Mouse (Mus musculus) lung, embryonic 14.5 days (tissue): ENCODE measurements around the gene Lrrc30. TPM values are rescaled to one million over a fixed set of nuclear protein-coding genes. Genes with fewer than 3 reads are reported as not detected.

ENCODE experiments used
- ATAC-seq: fragments of 200-750 bp; cut with Nextera tagmentation; 2 replicates; pipeline ENCODE4 v1.8.0; 2017; ENCODE audit warnings: mild to moderate bottlenecking, moderate TSS enrichment, moderate library complexity; ENCODE audit not compliant: insufficient read depth
- DNase-seq: peaks from one replicate; pipeline ENCODE4 v3.0.0-alpha.2; 2015
- H3K27ac ChIP-seq: fragments of 300-500 bp; sonication (generic); 2 replicates; pipeline ENCODE4 v1.5.1; 2014; ENCODE audit warnings: low read depth, mild to moderate bottlenecking, moderate library complexity
- H3K27me3 ChIP-seq: fragments of 300-500 bp; sonication (generic); 2 replicates; pipeline ENCODE4 v1.6.1; 2014; ENCODE audit warnings: low read length, control low read depth; ENCODE audit not compliant: insufficient read depth
- H3K36me3 ChIP-seq: fragments of 300-500 bp; sonication (generic); 2 replicates; pipeline ENCODE4 v1.6.1; 2014; ENCODE audit warnings: control low read depth; ENCODE audit not compliant: insufficient read depth
- H3K4me1 ChIP-seq: fragments of 300-500 bp; sonication (generic); 2 replicates; pipeline ENCODE4 v1.6.1; 2014; ENCODE audit warnings: antibody characterized with exemption, control low read depth; ENCODE audit not compliant: insufficient read depth
- H3K4me2 ChIP-seq: fragments of 300-500 bp; sonication (generic); 2 replicates; pipeline ENCODE4 v1.6.1; 2014; ENCODE audit warnings: mild to moderate bottlenecking
- H3K4me3 ChIP-seq: fragments of 300-500 bp; sonication (generic); 2 replicates; pipeline ENCODE4 v1.5.1; 2014; ENCODE audit warnings: low read depth, low read length
- H3K9ac ChIP-seq: fragments of 300-500 bp; sonication (generic); 2 replicates; pipeline ENCODE4 v1.6.1; 2014
- H3K9me3 ChIP-seq: fragments of 300-500 bp; sonication (generic); 2 replicates; pipeline ENCODE4 v1.6.1; 2016; ENCODE audit warnings: low read depth, low read length, control low read depth
- CTCF ChIP-seq: IDR thresholded peaks from 2 replicates; pipeline ENCODE4 v1.5.1; 2016; ENCODE audit warnings: antibody characterized with exemption, low read depth
- WGBS: fragments of 180-500 bp; shearing (Covaris S2); extraction: QIAGEN DNeasy Blood & Tissue Kit; methylation state at CpG from one replicate; pipeline ENCODE4 v1.1.7; 2014; 5-methylcytosine and 5-hydroxymethylcytosine counted together
- polyA plus RNA-seq: library from polyadenylated mRNA; unstranded; fragments of >200 nt; fragmentation: Nextera tagmentation; extraction: Ambion mirVana; gene quantifications from 2 replicates; pipeline ENCODE4 v1.2.1, GENCODE M21; 2014

Gene Lrrc30
- polyA plus RNA-seq, 1 experiment from 2014 or later: not detected

GRCm38 (mm10) chr17:67625431-67625830 is 7.1 kb downstream of the Lrrc30 start:
- H3K36me3 ChIP-seq: no peaks in the 10 kb centered on the region
- H3K9me3 ChIP-seq: no peaks in the 10 kb centered on the region
- H3K4me3 ChIP-seq: no peak overlapping the region
- H3K9ac ChIP-seq: no peak overlapping the region
- no peak for TF ChIP-seq CTCF
- DNase-seq (no peak), ATAC-seq (no peak)
- H3K27ac ChIP-seq: no peak overlapping the region
- H3K27me3 ChIP-seq: no peaks in the 10 kb centered on the region
- no peaks in the 10 kb centered on the region for H3K4me1 ChIP-seq
- WGBS: 73% methylated on average over 5 of the region's 5 CpGs
- no peak overlapping the region for H3K4me2 ChIP-seq

GRCm38 (mm10) chr17:67619001-67619400 is 13.5 kb downstream of the Lrrc30 start:
- Histone ChIP-seq H3K4me1 (no peaks in the 10 kb centered on the region), H3K4me3 (no peak overlapping the region), H3K27me3 (no peaks in the 10 kb centered on the region), H3K9me3 (no peaks in the 10 kb centered on the region), H3K27ac (no peak overlapping the region), H3K36me3 (no peaks in the 10 kb centered on the region), H3K4me2 (no peak overlapping the region), H3K9ac (no peak overlapping the region)
- no peak for TF ChIP-seq CTCF
- WGBS: 69% methylated on average over 7 of the region's 7 CpGs
- ATAC-seq (no peak), DNase-seq (no peak)

- Histone ChIP-seq H3K4me3 (no peak overlapping the region), H3K9ac (no peak overlapping the region), H3K4me1 (no peaks in the 10 kb centered on the region), H3K27ac (no peak overlapping the region), H3K36me3 (no peaks in the 10 kb centered on the region), H3K4me2 (no peak overlapping the region), H3K27me3 (no peaks in the 10 kb centered on the region), H3K9me3 (no peaks in the 10 kb centered on the region)
- DNase-seq (no peak), ATAC-seq (no peak)
- no peak for TF ChIP-seq CTCF
- 61% methylated on average over 5 of the region's 5 CpGs for WGBS
These were observed 18.1 kb downstream of the Lrrc30 start for GRCm38 (mm10) chr17:67614381-67614780.

GRCm38 (mm10) chr17:67612576-67612975 is 19.9 kb downstream of the Lrrc30 start:
- no peak overlapping the region for H3K27ac ChIP-seq
- H3K9me3 ChIP-seq: no peaks in the 10 kb centered on the region
- H3K4me1 ChIP-seq: no peaks in the 10 kb centered on the region
- no peak overlapping the region for H3K9ac ChIP-seq
- H3K27me3 ChIP-seq: no peaks in the 10 kb centered on the region
- DNase-seq (no peak), ATAC-seq (no peak)
- H3K4me2 ChIP-seq: no peak overlapping the region
- TF ChIP-seq CTCF: no peak
- no peak overlapping the region for H3K4me3 ChIP-seq
- 62% methylated on average over 1 of the region's 1 CpGs for WGBS
- no peaks in the 10 kb centered on the region for H3K36me3 ChIP-seq

GRCm38 (mm10) chr17:67612151-67612550 is 20.4 kb downstream of the Lrrc30 start:
- 72% methylated on average over 3 of the region's 3 CpGs for WGBS
- H3K27ac ChIP-seq: no peak overlapping the region

GRCm38 (mm10) chr17:67604446-67604845 is 28.1 kb downstream of the Lrrc30 start:
- Histone ChIP-seq H3K27me3 (no peaks in the 10 kb centered on the region), H3K4me1 (no peaks in the 10 kb centered on the region), H3K9me3 (no peaks in the 10 kb centered on the region), H3K4me2 (no peak overlapping the region), H3K36me3 (no peaks in the 10 kb centered on the region), H3K9ac (no peak overlapping the region), H3K27ac (no peak overlapping the region), H3K4me3 (no peak overlapping the region)
- 32% methylated on average over 4 of the region's 4 CpGs for WGBS
- DNase-seq (no peak), ATAC-seq (no peak)
- no peak for TF ChIP-seq CTCF

More at GRCm38 (mm10) chr17:67612151-67612550, 20.4 kb downstream of the Lrrc30 start:
- TF ChIP-seq CTCF: no peak
- Histone ChIP-seq H3K4me2 (no peak overlapping the region), H3K27me3 (no peaks in the 10 kb centered on the region), H3K4me1 (no peaks in the 10 kb centered on the region), H3K9ac (no peak overlapping the region), H3K4me3 (no peak overlapping the region), H3K36me3 (no peaks in the 10 kb centered on the region), H3K9me3 (no peaks in the 10 kb centered on the region)
- DNase-seq (no peak), ATAC-seq (no peak)

GRCm38 (mm10) chr17:67602556-67602955 is 30.0 kb downstream of the Lrrc30 start:
- Histone ChIP-seq H3K9me3 (no peaks in the 10 kb centered on the region), H3K9ac (no peak overlapping the region), H3K36me3 (no peaks in the 10 kb centered on the region), H3K4me1 (no peaks in the 10 kb centered on the region), H3K4me3 (no peak overlapping the region), H3K4me2 (no peak overlapping the region), H3K27ac (no peak overlapping the region), H3K27me3 (no peaks in the 10 kb centered on the region)
- DNase-seq: no peak
- no peak for ATAC-seq
- TF ChIP-seq CTCF: no peak
- 68% methylated on average over 4 of the region's 4 CpGs for WGBS
